Mouse (Mus musculus) gonadal fat pad, adult 2 months (tissue): ENCODE results near the gene Xpc. TPM values are rescaled to one million over a fixed set of nuclear protein-coding genes. Genes with fewer than 3 reads are reported as not detected.
"Not testable (repeated sequence)": the region's sequence is repeated elsewhere in the genome, so short reads cannot be mapped to it uniquely, and the experiment has no call there.

Experiments
- DNase-seq: peaks from one replicate; pipeline ENCODE4 v3.0.0-alpha.2; 2012; ENCODE audit warnings: low read depth
- polyA plus RNA-seq: library from polyadenylated mRNA; depleted of rRNA; stranded (reverse); fragments of >200 nt; gene quantifications from 2 replicates; pipeline ENCODE4 v1.2.3, GENCODE M21; 2012; rRNA removed

Gene Xpc
- polyA plus RNA-seq, 1 experiment: 12.1 TPM

DNA sequence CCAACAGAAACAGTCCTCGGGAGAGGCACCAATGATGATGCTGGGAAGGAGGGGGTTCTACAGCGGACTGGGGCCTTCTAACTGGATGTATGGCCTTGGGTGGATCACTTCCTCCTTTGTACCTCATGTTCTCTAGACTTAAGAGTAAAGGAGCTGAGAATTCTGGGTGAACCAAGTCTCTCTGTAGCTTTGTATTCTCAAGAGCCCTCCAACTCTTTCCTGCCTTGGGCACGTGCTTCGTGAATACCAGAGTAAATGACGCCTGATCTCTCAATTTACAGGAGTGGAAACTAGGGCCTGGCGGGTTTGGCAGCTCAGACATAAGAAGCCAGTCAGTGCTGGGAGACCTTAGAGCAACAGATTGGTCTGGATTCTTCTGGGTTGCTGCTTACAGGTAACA is 43.4 kb downstream of the Xpc start:
- no peak for DNase-seq

DNA sequence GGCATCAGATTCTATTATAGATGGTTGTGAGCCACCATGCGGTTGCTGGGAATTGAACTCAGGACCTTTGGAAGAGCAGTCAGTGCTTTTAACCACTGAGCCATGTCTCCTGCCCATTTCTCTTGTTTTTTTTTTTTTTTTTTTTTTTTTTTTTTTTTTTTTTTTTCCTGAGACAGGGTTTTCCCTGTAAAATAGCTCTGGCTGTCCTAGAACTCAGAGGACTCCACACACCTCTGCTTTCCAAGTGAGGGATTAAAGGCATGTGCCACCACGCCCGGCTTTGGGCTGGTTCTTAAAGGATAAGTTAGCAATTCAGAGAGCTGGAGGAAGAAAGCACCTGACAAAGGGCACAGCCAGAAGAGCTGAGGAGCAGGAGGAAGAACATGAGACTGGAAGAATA is 44.3 kb downstream of the Xpc start:
- not testable (repeated sequence) for DNase-seq

DNA sequence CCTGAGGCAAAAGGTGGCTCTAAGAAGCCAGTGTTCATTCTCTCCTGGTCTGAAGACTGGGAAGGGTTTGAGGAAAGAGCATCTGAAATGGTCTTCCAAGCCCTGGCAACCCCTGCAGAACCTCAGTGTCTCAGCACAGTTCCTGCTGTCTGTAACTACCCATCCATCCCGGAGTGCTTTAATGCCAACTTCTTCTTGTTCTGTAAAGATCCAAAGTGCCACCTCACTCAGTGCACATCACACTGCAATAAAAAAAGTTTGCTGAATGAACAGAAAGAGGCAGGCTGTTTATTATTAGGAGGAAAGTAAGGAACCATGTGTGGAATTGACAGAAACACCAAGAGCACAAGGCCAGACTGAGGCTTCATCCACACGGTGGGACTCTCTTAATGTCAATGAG is 45.0 kb downstream of the Xpc start:
- DNase-seq: no peak

GRCm38 (mm10) chr6:91467106-91467505 is 48.6 kb downstream of the Xpc start:
- DNase-seq: no peak

- DNase-seq: no peak
These were observed 49.9 kb downstream of the Xpc start for GRCm38 (mm10) chr6:91465756-91466155.

- DNase-seq: no peak
These were observed 56.2 kb downstream of the Xpc start for GRCm38 (mm10) chr6:91459471-91459870.

- no peak for DNase-seq
These were observed 61.1 kb downstream of the Xpc start for GRCm38 (mm10) chr6:91454546-91454945.

DNA sequence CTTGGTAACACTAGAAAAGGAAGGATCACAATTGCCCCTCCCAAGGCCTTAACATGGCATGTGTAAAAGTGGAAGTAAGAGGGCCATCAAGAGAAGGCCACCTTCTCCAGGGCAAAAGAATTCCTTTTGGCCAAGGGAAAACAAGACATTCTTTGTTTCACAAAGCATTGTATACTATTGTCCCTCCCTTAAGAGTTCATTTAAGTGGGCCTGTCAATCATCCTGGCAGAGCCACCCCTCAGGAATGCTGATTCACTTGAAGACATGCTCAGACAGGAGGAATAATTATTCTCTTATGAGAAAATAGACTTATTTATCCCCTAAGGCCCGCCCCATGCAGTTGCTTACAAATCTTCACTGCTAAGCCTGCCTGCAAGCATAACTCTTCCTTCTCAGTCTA is 63.6 kb downstream of the Xpc start:
- no peak for DNase-seq

DNA sequence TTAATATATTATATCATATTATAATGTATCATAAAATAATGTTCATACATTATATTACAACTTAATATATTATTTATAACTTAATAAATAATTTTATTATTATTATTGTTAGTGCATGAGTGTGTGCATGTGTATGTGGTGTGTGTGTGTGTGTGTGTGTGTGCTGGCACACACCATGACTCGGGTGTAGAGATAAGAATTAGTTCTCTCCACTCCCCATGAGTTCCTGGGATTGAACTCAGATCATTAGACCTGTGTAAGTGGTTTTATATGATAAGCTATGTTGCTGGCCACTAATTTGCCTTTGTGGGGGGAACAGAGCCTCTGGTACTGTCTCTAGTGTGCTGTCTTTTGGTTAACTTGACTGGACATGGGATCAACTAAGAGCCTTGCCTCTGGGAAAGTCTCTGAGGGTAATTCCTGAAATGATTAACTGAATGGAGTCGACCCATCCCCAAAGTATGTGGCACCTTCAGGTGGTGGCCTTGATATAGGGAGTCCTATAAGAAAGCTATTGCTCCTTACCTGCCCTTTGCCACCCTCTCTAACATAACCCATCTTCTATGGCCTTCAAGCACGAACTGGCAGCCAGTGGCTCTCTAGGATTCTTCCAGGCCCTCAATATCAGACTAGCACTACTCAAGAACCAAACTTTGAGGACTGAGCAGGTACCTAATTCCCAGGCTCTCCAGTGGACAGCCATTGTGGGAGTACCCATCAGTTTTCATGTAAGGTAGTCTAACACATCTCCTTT is 66.0 kb downstream of the Xpc start:
- no peak for DNase-seq

DNA sequence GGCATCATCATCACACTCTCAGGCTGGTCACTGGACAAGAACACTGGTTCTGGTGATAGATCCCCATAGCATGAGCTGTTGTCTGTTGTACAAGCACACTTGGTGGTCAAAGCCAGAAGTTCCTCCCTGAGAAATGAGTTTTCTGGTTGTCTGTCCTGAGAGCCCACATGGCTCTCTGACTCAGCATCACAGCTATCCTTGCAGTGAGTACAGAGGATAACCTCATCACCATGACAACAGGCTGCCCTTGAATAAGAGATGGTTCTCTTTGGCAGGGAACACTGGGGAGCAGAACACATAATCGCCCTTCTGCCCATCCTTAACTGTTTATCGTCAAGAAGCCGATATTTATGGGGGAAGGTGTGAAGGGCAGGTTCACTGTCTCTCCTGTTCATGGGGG is 70.4 kb downstream of the Xpc start:
- no peak for DNase-seq

DNA sequence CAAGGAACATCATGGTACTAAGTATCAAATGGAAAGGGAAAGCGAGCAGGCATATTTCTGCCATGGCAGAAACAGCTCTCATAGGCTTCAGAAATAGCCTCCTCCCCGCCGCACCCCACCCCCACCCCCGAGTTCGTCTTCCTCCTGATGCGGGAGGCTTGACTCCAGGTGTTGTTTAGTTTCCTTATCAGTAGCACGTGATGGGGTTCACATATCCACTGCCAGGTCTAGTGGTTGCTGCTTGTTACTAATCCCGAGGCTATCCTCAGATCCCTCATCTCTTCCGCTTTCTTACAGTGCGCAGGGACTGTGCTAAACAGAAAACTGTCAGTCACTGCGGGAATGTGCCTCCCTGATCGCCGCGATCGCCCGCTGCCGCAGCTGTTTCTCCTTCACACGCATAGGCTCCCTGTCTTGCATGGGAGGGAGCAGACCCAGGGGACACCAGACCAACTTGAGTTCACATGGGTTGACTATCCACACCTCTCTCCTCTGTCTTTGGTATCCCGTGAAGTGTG is 74.5 kb downstream of the Xpc start:
- no peak for DNase-seq

DNA sequence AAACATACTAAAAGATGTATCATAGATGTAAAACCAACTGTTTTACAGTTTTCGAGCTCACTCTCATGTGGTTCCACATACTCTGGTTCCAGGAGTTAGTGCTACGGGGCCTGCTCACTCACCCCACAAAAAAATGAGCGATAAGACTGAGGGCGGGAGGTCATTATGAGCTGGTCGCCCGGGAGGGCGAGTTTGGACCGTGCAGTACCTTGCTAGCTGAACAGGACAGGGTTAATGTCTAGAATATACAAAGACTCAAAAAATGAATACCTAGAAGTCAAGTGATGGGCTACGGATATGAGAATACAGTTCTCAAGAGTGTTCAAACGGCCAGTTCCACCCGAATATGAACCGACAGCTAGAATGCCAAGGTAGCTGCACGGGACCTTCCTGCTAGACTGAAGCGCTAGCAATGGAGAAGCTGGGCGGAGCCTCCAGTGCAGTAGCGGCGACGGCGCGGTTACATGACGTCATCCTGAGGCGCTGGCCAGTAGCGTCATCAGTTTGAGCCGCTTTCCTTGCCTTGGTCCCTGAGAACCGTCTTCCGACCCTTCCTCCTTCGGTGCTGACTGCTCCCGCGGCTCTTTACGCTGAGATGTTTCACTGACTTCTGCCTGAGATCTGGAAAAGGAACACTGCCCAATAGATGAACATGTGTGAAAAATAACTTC is 75.1 kb downstream of the Xpc start:
- peak; percentile 44 for DNase-seq

Other genes starting within 250 kb of the Xpc start
- gene Wnt7a, start 104.5 kb downstream of the Xpc start, polyA plus RNA-seq: not detected in 2 replicates
- 5.8 and 6.0 TPM in 2 replicates for gene Chchd4, start 42.3 kb downstream of the Xpc start, polyA plus RNA-seq
- gene Tmem43, start 42.2 kb downstream of the Xpc start, polyA plus RNA-seq: 91.3 and 109 TPM in 2 replicates
- 27.8 and 35.8 TPM in 2 replicates for gene Lsm3, start within 50 bp of the Xpc start, polyA plus RNA-seq
- gene Slc6a6, start 168.2 kb upstream of the Xpc start, polyA plus RNA-seq: 51.6 and 58.7 TPM in 2 replicates